14 mouse cellular contexts compared by ENCODE assay signal in the genomic region with DNA sequence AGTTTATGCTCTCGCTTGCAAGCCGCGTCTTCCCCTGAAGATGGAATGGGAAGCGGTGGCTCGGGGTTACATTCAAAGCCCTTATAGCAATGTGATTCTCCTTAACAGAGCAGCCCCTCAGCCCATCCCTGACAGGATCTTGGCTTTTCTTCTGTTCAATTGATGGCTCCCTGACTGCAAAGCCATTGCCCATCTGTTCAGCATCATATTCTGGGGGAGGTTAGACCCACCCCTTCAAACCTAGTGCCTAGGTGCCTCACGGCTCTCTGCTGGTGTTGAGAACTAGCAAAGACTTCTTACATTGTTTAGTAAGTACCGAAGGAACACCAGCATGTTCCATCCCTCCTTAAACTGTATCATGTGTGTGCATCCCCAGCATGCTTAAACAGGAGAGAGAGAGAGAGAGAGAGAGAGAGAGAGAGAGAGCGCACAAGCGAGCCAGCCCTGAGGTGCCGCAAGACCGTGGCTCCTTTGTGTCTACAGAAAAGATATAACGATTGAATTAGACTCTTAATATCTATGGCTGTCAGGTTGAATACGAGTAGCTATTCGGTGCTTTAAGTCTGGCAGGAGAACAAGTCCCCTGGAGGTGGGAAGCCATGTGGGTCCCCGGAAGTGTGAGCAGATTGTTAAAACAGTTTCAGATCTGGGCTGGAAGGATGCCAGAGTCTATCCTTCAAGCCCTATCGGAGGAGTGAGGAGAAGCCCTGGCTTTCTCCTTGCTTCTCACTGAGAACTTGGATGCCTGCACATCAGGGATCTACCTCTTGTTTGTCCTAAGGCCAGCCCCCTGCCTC.
DNase-seq lines count a peak whose midpoint lies in the region; ATAC-seq and TF ChIP-seq lines count a peak whose summit lies in the region.
"Had no signal": no experiment of that assay in that cellular context is flagged by ENCODE, and none has a peak within 500 bp of the region (broad histone marks: within the 10 kb centered on the region; RNA-seq: fewer than 3 reads in every experiment).

No protein-coding gene starts in this region.

- WGBS in lung, embryonic 14.5 days: 41% methylated on average over 16 of the region's 16 CpGs
- WGBS in embryonic facial prominence, embryonic 10.5 days: 85% methylated on average over 16 of the region's 16 CpGs
- 23% methylated on average over 16 of the region's 16 CpGs for WGBS in hindbrain, postnatal 0 days

- peaks cover 9% of the 10 kb centered on the region; the same call in 1 of the 2 replicates for H3K4me1 ChIP-seq in lung, embryonic 14.5 days (ENCODE audit: insufficient read depth)
- H3K4me1 ChIP-seq in embryonic facial prominence, embryonic 10.5 days: peaks cover 20% of the 10 kb centered on the region
- peaks cover 13% of the 10 kb centered on the region for H3K4me1 ChIP-seq in hindbrain, postnatal 0 days (ENCODE audit: insufficient read depth, low read length)

- H3K36me3 ChIP-seq in lung, embryonic 14.5 days (ENCODE audit: insufficient read depth): no peaks in the 10 kb centered on the region
- no peaks in the 10 kb centered on the region for H3K36me3 ChIP-seq in embryonic facial prominence, embryonic 10.5 days (replicated peaks)
- H3K36me3 ChIP-seq in hindbrain, postnatal 0 days (ENCODE audit: insufficient read depth, low read length): no peaks in the 10 kb centered on the region
- H3K36me3 ChIP-seq: heart, embryonic 15.5 days; kidney, embryonic 15.5 days; lung, embryonic 15.5 days had no signal

- H3K9ac ChIP-seq in lung, embryonic 14.5 days: no peak overlapping the region
- 0 out of 2 replicates have a peak overlapping the region, but pooled peaks have one; percentile 15 for H3K9ac ChIP-seq in hindbrain, postnatal 0 days (replicated peaks; ENCODE audit: low read length)
- H3K9ac ChIP-seq: heart, embryonic 15.5 days; kidney, embryonic 15.5 days; lung, embryonic 15.5 days had no signal

- no peak overlapping the region for H3K4me3 ChIP-seq in lung, embryonic 14.5 days (ENCODE audit: low read depth, low read length)
- H3K4me3 ChIP-seq in embryonic facial prominence, embryonic 10.5 days: no peak overlapping the region
- peak overlapping the region; percentile 2; the same call in 1 of the 2 replicates for H3K4me3 ChIP-seq in hindbrain, postnatal 0 days (ENCODE audit: low read length)
- H3K4me3 ChIP-seq: heart, embryonic 15.5 days; kidney, embryonic 15.5 days; lung, embryonic 15.5 days; myocyte had no signal

- no peaks in the 10 kb centered on the region for H3K9me3 ChIP-seq in lung, embryonic 14.5 days (ENCODE audit: low read depth, low read length)
- no peaks in the 10 kb centered on the region for H3K9me3 ChIP-seq in embryonic facial prominence, embryonic 10.5 days
- no peaks in the 10 kb centered on the region for H3K9me3 ChIP-seq in hindbrain, postnatal 0 days (ENCODE audit: low read length)
- H3K9me3 ChIP-seq: heart, embryonic 15.5 days; kidney, embryonic 15.5 days; lung, embryonic 15.5 days had no signal

- H3K4me2 ChIP-seq in lung, embryonic 14.5 days: no peak overlapping the region
- peak overlapping the region; percentile 43 for H3K4me2 ChIP-seq in hindbrain, postnatal 0 days (ENCODE audit: low read depth, low read length)
- H3K4me2 ChIP-seq: heart, embryonic 15.5 days; kidney, embryonic 15.5 days; lung, embryonic 15.5 days had no signal

- no peaks in the 10 kb centered on the region for H3K27me3 ChIP-seq in lung, embryonic 14.5 days (ENCODE audit: insufficient read depth, low read length)
- no peaks in the 10 kb centered on the region for H3K27me3 ChIP-seq in embryonic facial prominence, embryonic 10.5 days (replicated peaks; ENCODE audit: low read depth, poor library complexity, severe bottlenecking)
- no peaks in the 10 kb centered on the region for H3K27me3 ChIP-seq in hindbrain, postnatal 0 days (ENCODE audit: insufficient read depth, low read length)
- H3K27me3 ChIP-seq: heart, embryonic 15.5 days; kidney, embryonic 15.5 days; lung, embryonic 15.5 days had no signal

- peak; percentile 70 for DNase-seq in lung, embryonic 14.5 days
- DNase-seq in lung, postnatal 14 days: no peak
- peak; percentile 27 for DNase-seq in cerebellum, adult 11 months
- DNase-seq in embryonic facial prominence, embryonic 10.5 days (ENCODE audit: low spot score): no peak
- peak; percentile 74 for DNase-seq in hindbrain, postnatal 0 days (ENCODE audit: low spot score)
- DNase-seq in embryo, embryonic 11 days: no peak
- DNase-seq in heart, adult 9 months (ENCODE audit: low spot score in 2 of 2): no peak
- DNase-seq in adrenal gland, postnatal 10 days: no peak
- DNase-seq: layer of hippocampus, postnatal 36 days; thymus, postnatal 4 days had no signal

- ATAC-seq in lung, embryonic 14.5 days (ENCODE audit: insufficient read depth): peak; percentile 16; the same call in 1 of the 2 replicates
- ATAC-seq in hindbrain, postnatal 0 days: peak; percentile 58; the same call in 1 of the 2 replicates

- TF ChIP-seq CTCF in lung, embryonic 14.5 days (IDR thresholded peaks at IDR 0.05; ENCODE audit: low read depth): no peak
- no peak for TF ChIP-seq CTCF in hindbrain, postnatal 0 days (IDR thresholded peaks at IDR 0.05; ENCODE audit: low read depth)

- no peak overlapping the region for H3K27ac ChIP-seq in lung, embryonic 14.5 days (ENCODE audit: low read depth)
- 0 out of 2 replicates have a peak overlapping the region, but pooled peaks have one; percentile 31 for H3K27ac ChIP-seq in embryonic facial prominence, embryonic 10.5 days (replicated peaks)
- 0 out of 2 replicates have a peak overlapping the region, but pooled peaks have one; percentile 17 for H3K27ac ChIP-seq in hindbrain, postnatal 0 days
- H3K27ac ChIP-seq: heart, embryonic 15.5 days; kidney, embryonic 15.5 days; lung, embryonic 15.5 days had no signal

Comparison
In these comparisons a context has a peak if more than half of its experiments do, and no peak if none do; other contexts are left out.
1. DNase-seq: peak in lung, embryonic 14.5 days (single experiment), cerebellum, adult 11 months (single experiment) and hindbrain, postnatal 0 days (single experiment); none in lung, postnatal 14 days (single experiment), embryonic facial prominence, embryonic 10.5 days (single experiment), embryo, embryonic 11 days (single experiment), heart, adult 9 months (0 of 2) and adrenal gland, postnatal 10 days (single experiment).